9 mouse cellular contexts compared by ENCODE assay signal in genomic region chr12:5120249-5120648, GRCm38 (mm10).
DNase-seq lines count a peak whose midpoint lies in the region; ATAC-seq and TF ChIP-seq lines count a peak whose summit lies in the region.
"Had no signal": no experiment of that assay in that cellular context is flagged by ENCODE, and none has a peak within 500 bp of the region (broad histone marks: within the 10 kb centered on the region; RNA-seq: fewer than 3 reads in every experiment).

No protein-coding gene starts in this region.

- no peak for TF ChIP-seq EP300 in liver, postnatal 0 days (IDR thresholded peaks at IDR 0.05; ENCODE audit: low read depth)

- peak overlapping the region; percentile 39 for H3K4me3 ChIP-seq in heart, embryonic 13.5 days
- H3K4me3 ChIP-seq in forebrain, embryonic 15.5 days: no peak overlapping the region
- no peak overlapping the region for H3K4me3 ChIP-seq in liver, postnatal 0 days (ENCODE audit: low read depth, low read length)

- peak overlapping the region; percentile 47; the same call in 1 of the 2 replicates for H3K9ac ChIP-seq in heart, embryonic 13.5 days
- no peak overlapping the region for H3K9ac ChIP-seq in forebrain, embryonic 15.5 days (replicated peaks)
- H3K9ac ChIP-seq in liver, postnatal 0 days (replicated peaks): no peak overlapping the region

- peaks cover 14% of the 10 kb centered on the region for H3K4me1 ChIP-seq in heart, embryonic 13.5 days
- peaks cover 27% of the 10 kb centered on the region for H3K4me1 ChIP-seq in forebrain, embryonic 15.5 days
- H3K4me1 ChIP-seq in liver, postnatal 0 days (ENCODE audit: insufficient read depth): no peaks in the 10 kb centered on the region

- no peaks in the 10 kb centered on the region; the same call in 1 of the 2 replicates for H3K27me3 ChIP-seq in heart, embryonic 13.5 days (replicated peaks)
- no peaks in the 10 kb centered on the region for H3K27me3 ChIP-seq in forebrain, embryonic 15.5 days
- no peaks in the 10 kb centered on the region for H3K27me3 ChIP-seq in liver, postnatal 0 days (ENCODE audit: insufficient read depth, low read length)
- H3K27me3 ChIP-seq: CH12.LX had no signal

- H3K9me3 ChIP-seq in heart, embryonic 13.5 days: no peaks in the 10 kb centered on the region
- no peaks in the 10 kb centered on the region for H3K9me3 ChIP-seq in forebrain, embryonic 15.5 days
- no peaks in the 10 kb centered on the region for H3K9me3 ChIP-seq in liver, postnatal 0 days (ENCODE audit: low read length)

- no peak overlapping the region for H3K27ac ChIP-seq in heart, embryonic 13.5 days (replicated peaks)
- H3K27ac ChIP-seq in forebrain, embryonic 15.5 days (replicated peaks): peak overlapping the region; percentile 34; the same call in 1 of the 2 replicates
- no peak overlapping the region for H3K27ac ChIP-seq in liver, postnatal 0 days (ENCODE audit: low read depth)

- peak overlapping the region; percentile 66 for H3K4me2 ChIP-seq in heart, embryonic 13.5 days
- peak overlapping the region; percentile 40; the same call in 1 of the 2 replicates for H3K4me2 ChIP-seq in forebrain, embryonic 15.5 days (replicated peaks)
- H3K4me2 ChIP-seq in liver, postnatal 0 days (ENCODE audit: low read depth, low read length): peak overlapping the region; percentile 32

- intact Hi-C loops in heart, postnatal 36 days (cut with DNase I): no loop called here

- DNase-seq in heart, postnatal 36 days: no peak
- DNase-seq in R1 (ENCODE audit: low read depth, low spot score): peak; percentile 16
- no peak for DNase-seq in liver, postnatal 0 days
- DNase-seq in thymus, postnatal 36 days: no peak
- DNase-seq in yolk sac, embryonic 10.5 days (ENCODE audit: low spot score): no peak

- TF ChIP-seq CTCF in liver, postnatal 0 days (IDR thresholded peaks at IDR 0.05; ENCODE audit: low read depth): no peak

- no peaks in the 10 kb centered on the region for H3K36me3 ChIP-seq in heart, embryonic 13.5 days
- no peaks in the 10 kb centered on the region for H3K36me3 ChIP-seq in forebrain, embryonic 15.5 days
- no peaks in the 10 kb centered on the region for H3K36me3 ChIP-seq in liver, postnatal 0 days (replicated peaks; ENCODE audit: insufficient read depth, low read length)

- 36% methylated on average over 6 of the region's 6 CpGs for WGBS in heart, embryonic 13.5 days
- 58% methylated on average over 6 of the region's 6 CpGs for WGBS in forebrain, embryonic 15.5 days
- 51% methylated on average over 6 of the region's 6 CpGs for WGBS in liver, postnatal 0 days (ENCODE audit: insufficient replicate concordance)

- no peak for ATAC-seq in heart, embryonic 13.5 days (ENCODE audit: extremely low read depth, insufficient number of reproducible peaks, low FRiP score, low TSS enrichment)
- ATAC-seq in forebrain, embryonic 15.5 days (replicated peaks): peak; percentile 30; the same call in 1 of the 2 replicates
- no peak for ATAC-seq in liver, postnatal 0 days
- ATAC-seq in erythroid progenitor cell, adult 5-6 weeks (replicated peaks; ENCODE audit: low FRiP score, poor library complexity, severe bottlenecking): no peak
